Mouse (Mus musculus) thymus, postnatal 36 days (tissue): Measurements from ENCODE around the gene Chrna5.

Source experiments
- DNase-seq, 2 experiments: peaks; one replicate each; pipeline ENCODE4 v3.0.0; 2022; ENCODE audit warnings: mixed read lengths in 2 of 2

Chrna5 gene

GRCm38 (mm10) chr9:55023902-55024583 is 43.4 kb downstream of the Chrna5 start:
- peak; percentile 56 to 71 for DNase-seq

GRCm38 (mm10) chr9:55025534-55026274 is 45.0 kb downstream of the Chrna5 start:
- DNase-seq: no peak

GRCm38 (mm10) chr9:55026275-55026663 is 45.6 kb downstream of the Chrna5 start, which contains the start of gene Chrna3:
Chrna3 (minus strand) TSS chr9:55026562.
- no peak for DNase-seq

DNA sequence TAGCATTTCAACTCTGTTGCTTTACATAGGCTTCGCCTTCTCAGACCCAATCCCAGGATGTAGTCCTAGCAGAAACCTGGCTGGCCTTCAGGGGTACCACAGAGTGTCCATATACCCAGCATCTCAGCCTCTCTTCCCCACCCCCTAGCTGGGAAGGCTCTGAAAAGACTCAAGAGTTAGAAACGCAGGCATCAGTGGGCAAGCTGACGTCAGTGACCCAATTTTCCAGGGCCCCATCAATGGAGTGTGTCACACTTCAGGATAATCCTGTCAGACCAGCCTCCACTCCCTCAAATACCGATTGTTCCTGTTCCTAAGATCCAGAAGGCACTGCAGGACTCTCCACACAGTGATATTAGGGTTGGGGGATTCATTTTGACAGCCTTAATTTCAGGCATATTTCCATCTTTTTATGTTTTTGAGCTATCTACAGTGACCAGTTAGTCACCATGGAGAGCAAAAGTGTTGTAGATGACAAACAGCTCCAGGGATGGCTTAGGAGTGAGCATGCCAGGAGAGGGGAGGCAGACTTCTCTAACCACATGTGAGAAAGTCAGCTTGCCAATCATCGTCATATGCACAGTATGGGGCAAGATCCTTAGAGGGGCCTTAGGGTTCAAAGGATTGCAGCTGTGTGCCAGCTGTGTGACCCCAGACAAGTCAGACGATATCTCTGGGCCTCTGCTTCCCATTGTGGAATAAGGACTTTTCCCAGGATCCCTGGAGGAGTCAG is 50.9 kb downstream of the Chrna5 start:
- DNase-seq: no peak

DNA sequence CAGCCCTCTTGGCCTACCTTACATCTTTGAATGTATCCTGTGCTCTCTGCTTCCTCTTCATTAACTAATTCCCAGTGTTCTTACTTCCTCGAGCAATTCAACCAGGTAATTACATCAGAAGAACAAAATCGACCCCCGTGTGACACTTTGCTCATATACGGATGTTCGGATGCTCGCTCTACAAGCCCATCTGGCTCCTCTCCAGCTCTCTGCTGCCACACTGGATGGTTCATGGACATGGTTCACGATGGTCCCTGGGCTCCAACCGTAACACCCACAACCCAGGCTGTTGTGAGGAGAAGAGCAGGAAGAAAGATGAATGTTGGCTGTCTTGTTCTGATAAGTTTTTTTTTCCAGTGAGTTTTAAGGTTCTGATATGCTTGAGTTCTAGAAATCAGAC is 58.3 kb downstream of the Chrna5 start:
- DNase-seq: no peak

GRCm38 (mm10) chr9:55039983-55040382 is 59.3 kb downstream of the Chrna5 start:
- DNase-seq: no peak

GRCm38 (mm10) chr9:55041389-55041788 is 60.7 kb downstream of the Chrna5 start:
- DNase-seq: no peak

GRCm38 (mm10) chr9:55043688-55044087 is 63.0 kb downstream of the Chrna5 start:
- DNase-seq: no peak

GRCm38 (mm10) chr9:55045001-55045400 is 64.3 kb downstream of the Chrna5 start:
- DNase-seq: no peak

DNA sequence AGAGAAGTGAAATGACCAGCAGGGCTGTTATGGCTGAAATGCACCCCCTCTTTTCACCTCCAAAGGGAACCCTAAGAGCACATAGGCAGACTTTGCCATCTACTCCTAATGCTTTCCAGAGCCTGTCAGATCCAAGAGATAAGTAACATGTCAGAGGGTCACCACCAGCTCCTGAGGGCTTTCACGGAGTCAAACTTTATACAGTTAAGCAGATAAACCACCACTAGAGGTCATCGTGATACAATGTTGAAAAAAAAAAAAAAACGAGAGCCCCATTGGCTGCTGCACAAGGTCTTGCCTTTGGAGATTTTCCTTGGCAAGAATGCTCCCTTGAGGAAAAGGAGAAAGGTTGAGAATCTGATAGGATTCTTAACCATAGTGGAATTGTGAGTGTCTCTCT is 66.1 kb downstream of the Chrna5 start:
- DNase-seq: no peak

DNA sequence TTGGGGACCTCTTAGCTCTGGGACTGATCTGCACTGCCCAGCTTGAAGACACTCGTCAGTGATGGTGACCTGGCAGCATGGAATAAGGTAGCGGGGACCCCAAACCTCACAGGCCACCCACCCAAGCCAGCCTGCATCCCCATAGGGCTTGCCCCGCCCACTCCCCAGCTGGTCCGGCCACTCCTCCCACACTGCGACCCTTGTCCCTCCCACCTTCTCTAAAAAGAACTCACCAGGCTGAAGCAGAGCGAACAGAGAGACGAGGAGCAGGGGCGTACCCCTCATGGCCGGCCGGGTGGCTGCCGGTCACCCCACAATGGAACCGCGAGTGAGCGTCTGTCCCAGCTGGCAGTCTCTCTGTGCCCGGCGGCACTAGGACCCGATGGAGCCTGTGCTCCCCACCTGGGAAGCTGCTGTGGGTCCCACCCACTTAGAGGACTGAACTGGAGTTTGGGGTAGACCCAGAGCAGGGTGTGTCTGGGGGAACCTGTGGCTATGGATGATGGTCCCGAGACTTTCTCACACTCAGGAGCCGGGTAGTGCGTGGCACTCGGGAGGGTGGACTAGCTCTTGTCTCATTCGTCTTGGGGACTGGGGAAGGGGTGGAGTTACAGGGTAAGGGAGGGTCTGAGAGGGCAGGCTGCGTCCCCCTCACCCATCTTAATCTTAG is 67.7 kb downstream of the Chrna5 start, which contains the start of gene Chrnb4:
Chrnb4 (minus strand) TSS at position 569 of the 670 bp plus-strand sequence.
- DNase-seq: peak in 1 of 2 experiments; percentile 19

DNA sequence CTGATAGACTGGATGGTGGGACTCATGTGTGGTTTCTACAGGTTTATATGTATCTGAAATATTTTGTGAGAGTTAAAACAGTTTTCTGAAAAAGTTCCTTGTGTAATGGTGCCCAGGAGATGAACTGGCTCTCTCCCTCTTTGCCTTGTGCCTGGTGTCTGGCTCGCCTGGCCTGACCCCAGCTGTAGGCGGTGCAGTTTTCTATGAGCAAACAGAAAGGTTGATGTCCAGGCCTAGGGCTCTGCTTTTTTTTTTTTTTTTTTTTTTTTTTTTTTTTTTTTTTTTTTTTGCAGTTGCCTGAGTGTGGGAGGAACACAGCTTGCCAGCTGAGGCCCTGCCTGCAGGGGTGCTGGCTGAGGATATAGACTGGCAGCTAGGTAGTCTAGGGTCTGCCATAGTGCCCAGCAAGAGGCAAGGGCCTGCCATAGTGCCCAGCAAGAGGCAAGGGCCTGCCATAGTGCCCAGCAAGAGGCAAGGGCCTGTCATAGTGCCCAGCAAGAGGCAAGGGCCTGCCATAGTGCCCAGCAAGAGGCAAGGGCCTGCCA is 74.8 kb downstream of the Chrna5 start:
- no peak for DNase-seq
